Mouse (Mus musculus): ENCODE measurements at regions not wholly inside any gene's neighbourhood (a gene's known extent, or its start where the extent isn't known, plus 50 kb on each side); places are given as distances from the start of the nearest gene placed in this dataset.

DNA sequence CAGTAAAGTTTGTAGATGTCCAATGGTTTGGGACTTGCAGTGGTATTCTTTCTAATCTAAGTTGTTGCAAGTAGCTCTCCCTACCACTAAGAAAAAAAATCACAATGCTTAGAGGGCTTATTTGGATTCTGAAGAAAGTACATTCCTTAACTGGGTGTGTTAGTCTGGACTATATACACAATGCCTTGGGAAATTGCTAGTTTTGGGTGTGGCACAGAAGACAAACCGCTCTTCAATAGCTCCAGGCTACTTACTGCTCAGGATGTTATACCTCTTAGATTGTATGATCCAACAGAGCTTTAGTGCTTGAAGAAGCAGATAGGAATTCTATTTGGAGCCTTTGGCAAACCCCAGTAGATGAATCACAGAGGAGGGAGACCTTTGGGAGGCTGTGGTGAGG is 369.6 kb upstream of the Slco3a1 start:
- intact Hi-C loops (cut with DNase I): no loop called here

DNA sequence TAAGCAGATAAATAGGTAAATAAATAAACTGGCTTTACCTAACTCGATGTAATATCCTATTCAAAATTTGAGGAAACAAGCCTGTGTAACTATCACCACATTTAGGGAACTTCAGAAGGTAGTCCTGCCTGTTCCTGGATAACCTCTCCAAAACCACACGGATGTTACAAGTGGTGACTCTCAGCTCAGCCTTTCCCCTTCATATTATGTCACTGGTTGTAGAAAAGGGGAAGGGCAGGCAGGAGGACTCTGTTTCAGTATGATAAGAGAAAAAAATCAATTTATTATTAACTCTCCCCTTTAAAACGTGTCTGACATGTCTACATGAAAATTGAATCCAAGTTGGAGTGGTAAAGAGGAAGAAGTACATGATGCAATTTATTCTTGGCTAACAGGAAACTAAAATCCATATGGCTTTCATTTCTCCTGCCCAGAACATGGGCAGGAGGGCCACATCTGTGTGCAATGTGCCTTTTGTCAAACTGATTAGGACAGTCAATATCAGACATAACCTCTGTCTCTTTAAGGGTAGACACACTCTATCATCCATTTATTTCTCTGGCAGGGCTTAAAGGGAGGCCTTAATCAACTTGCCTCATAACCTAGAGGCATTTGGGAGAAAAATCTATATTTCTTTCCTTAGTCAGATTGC is 353.9 kb upstream of the Slco3a1 start:
- no peak for DNase-seq (ENCODE audit: low spot score in 2 of 2)
- intact Hi-C loops (cut with DNase I): no loop called here

More for the DNA sequence above, 369.6 kb upstream of the Slco3a1 start:
- no peak for DNase-seq (ENCODE audit: low spot score in 2 of 2)

DNA sequence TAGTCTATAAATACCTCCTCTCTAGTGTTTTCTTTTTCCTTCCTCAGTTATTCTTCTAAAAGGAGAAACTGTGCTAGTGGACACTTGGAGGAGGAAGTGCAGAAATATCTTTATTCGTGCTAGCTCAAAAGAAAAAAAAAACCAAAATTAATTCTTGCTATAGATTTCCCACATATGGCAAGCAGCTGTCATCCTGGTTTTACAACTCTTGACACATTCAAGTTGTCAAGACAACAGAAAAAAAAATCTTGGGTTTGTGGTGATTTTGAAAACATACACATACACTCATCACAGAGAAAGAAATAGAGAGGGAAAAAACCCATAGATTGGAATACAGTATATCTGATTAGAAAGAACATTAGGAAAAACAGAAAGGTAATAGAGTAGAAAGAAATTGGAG is 352.8 kb upstream of the Slco3a1 start:
- intact Hi-C loops (cut with DNase I): no loop called here
- peak in 1 of 2 experiments; percentile 9 for DNase-seq (ENCODE audit: low spot score in 2 of 2)

DNA sequence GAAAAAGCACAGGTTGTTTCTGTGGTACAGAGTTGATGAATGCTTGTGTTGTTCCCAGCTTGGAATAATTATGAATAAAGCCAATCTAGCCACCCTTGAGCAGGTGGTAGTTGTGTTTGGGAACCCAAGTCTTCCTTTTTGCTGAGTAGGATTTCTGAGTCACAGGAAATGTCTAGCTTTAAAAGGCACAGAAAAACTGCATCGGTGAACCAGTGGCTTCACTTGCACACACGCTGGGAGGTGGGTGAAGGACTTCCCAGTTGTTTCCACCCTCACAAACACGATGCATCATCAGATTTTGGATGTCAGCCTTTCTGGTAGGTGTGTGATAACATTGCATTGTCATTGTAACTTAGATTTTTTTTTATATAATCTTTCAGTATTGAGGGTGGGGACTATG is 322.9 kb upstream of the Slco3a1 start:
- intact Hi-C loops (cut with DNase I): no loop called here
- no peak for DNase-seq (ENCODE audit: low spot score in 2 of 2)

DNA sequence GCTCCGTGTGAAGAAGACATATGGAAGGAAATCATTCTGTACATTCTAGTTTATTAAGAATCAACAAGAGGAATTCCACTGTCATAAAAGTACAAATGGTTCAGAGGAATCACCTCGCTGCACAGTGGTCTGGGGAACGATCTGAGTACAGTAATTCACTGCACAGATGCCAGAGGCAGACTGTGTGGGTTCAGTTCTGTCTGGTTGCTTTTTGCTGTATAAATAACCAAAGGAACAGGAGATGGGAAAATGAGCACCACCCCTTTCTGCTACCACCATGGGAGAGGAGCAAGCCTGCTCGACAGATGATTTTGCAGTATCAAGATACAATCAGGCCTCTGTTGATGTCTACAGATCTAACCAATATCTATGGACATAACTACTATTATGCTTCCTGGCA is 322.1 kb upstream of the Slco3a1 start:
- intact Hi-C loops (cut with DNase I): no loop called here
- DNase-seq (ENCODE audit: low spot score in 2 of 2): peak; percentile 14 to 25

DNA sequence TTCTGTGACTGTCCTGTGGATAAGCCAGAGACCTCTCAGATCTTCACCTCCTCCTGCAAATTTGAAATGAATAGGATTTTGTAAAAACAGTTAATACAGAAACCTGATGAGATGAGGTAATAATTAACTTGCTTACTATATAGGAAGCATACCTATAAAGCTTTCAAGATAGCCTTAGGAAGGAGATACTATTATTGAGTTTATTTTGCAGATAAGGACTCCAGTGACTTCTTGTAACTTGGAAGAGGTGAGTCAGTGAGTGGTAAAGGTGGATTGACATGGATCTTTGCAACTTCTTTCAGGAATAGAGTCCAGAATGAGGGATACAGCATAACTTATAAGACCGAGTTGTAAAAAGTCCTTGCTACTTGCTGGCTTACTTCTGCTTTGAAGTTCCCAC is 315.7 kb upstream of the Slco3a1 start:
- intact Hi-C loops (cut with DNase I): no loop called here
- DNase-seq (ENCODE audit: low spot score in 2 of 2): no peak

DNA sequence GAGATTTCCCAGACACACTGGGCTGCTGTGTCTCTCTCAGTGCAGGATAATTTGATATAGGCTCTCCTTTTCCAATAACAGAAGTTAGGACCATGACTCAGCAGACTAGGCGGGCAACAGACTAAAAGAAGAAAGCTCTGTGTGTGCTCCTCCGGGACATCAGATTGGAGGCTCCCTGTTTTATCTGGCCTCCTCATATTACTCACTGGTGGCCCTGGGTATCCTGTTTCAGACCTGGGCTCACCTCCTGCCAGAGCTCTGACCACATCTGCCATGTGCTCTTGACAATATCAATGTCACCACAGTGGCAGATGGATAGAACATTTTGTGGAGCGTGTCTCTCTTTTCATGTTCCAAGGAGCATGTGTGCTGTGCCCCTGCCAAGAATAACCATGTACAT is 308.1 kb upstream of the Slco3a1 start:
- DNase-seq (ENCODE audit: low spot score in 2 of 2): no peak
- intact Hi-C loops (cut with DNase I): no loop called here

DNA sequence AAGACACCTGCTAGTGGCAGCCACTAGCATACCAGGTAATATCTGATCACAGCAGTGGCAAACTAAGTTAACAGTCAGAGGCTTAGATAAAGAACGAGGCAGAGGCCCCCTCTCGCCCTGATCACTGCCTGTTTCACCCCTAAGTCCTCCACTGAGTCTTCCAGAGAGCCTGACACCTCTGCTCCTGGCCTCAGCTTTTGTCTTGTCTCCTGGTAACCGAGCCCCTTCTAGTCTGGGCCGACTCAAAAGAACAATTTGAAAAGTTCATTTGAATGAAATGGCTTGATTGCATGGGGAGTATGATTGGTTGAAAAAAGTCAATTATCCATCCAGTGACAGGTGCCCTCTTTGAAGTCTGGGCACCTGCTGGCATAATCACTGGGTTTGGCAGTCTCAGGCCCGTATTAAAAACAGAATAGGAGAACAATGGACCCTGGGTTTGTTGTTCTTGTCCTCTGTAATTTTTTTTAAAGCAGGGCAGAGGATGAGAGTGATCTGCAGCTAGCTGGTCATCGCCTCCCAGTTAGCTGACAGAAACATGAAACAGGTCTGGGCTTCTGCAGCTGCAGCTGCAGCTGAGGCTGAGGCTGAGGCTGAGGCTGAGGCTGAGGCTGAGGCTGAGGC is 289.8 kb upstream of the Slco3a1 start:
- DNase-seq (ENCODE audit: low spot score in 2 of 2): no peak
- intact Hi-C loops (cut with DNase I): no loop called here

DNA sequence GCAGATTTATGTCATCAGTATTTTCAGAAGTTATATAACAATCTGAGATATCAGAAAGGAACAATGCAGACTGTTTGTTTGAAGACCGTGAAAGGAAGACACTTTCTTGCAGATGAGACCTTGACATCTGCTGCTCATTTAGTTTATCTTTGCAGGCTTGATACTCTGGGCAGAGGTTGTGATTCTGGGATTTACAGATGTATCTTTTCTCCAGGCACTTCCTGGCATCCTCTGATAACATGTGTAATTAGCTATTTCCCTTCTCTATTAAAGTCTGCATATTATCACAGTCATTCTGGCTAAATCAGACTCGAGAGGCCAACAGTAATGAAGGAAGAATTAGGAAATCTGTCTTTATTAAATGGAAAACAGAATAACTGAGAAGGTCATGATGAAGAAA is 268.7 kb upstream of the Slco3a1 start:
- DNase-seq (ENCODE audit: low spot score in 2 of 2): no peak
- intact Hi-C loops (cut with DNase I): no loop called here

DNA sequence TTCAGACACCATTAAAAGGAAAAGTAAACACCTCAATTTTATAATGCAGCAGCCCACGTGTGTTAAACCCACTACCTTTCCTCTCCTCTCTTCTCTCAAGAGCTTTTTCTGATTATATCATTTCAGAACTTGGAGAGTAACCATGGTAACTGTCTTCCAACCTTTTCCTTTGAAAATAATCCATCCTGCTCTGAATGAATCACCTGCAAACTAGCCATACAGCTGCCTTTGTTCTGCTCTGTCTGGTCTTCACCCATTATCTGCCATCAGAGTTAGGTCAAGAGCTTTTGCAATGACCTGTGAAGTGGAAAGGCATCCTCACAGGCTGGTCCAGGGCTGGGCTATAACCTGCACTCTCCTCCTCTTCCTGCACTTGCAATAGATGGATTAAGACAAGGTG is 238.7 kb upstream of the Slco3a1 start:
- DNase-seq (ENCODE audit: low spot score in 2 of 2): no peak
- intact Hi-C loops (cut with DNase I): no loop called here

DNA sequence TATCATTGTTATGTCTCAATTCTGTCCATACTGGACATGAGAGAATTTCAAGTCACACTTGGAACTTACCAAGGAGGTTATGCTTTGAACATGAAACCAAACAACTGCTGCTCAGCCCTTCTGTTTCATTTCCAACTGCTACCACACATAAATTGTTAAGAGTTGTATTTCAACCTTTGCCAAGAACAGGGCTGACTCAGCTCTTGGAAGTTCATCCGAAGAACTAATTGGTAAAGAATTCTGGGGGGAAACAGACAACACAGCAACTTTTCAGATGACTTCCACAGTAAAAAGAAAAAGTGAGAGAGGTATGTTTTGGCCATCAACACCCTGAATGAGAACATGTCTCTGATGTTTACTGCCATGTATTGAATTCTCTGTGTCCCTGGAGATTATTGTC is 234.1 kb upstream of the Slco3a1 start:
- intact Hi-C loops (cut with DNase I): no loop called here
- DNase-seq (ENCODE audit: low spot score in 2 of 2): no peak

DNA sequence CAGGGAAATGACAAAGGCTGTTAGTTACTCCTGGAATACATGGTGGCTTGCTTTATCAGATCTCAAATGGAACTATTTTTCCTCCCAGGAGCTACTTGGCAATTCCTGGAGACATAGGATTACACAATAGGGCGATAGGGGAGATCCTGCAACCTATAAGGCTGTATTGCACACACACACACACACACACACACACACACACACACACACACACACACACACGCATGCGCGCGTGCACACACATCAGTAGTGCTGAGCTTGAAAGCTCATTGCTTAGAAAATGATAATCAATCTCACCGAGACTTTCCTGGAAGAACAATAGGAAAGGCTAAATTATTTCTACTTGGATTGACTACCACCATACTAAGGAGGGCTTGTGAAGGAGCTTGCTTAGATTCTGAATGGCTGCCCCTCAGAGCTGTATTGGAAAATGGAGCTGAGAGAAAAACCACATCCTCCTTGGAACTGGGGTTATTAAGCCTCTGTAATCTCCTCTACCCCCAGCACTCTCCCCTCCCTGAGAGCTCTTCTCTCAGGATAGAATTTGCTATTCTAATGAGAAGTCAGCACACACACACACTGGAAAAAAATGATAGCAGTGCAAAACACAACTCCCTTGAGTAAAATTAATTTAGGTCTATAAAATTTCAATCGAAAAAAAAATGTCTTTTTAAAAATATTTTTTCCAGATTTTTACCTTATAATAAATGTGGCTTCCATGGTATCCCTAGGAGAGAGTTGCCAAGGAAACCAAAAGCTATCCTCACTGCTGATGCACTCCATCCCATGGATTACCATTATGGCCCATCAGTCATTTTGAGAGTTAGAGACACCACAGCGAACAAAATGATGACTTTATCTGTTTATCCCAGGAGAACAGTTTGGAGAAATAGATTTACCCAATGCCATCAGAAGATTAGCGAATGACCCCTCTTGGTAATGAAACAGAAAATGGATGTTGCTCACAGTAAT is 217.1 kb upstream of the Slco3a1 start:
- DNase-seq (ENCODE audit: low spot score in 2 of 2): no peak

DNA sequence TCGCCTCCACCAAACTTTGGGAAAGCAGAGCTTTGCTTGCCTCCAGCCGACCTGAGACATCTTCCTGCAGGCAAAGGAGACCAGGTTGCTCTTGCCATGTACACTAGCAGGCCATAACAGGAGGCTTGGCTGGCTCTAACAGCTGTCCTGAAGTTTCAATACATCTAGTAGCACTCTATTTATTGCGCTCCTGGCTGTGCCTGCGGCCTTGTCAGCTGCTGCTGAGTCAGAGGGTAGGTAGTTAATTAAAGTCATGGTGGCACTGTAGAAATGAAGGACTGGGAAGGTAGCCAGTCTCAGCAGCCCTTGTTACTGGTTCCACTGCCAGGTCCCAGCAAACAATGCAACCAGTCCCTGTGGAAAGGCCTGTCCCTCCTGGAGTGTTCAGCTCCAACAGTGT is 212.0 kb upstream of the Slco3a1 start:
- DNase-seq (ENCODE audit: low spot score in 2 of 2): no peak
- intact Hi-C loops (cut with DNase I): no loop called here

More for the DNA sequence above, 217.1 kb upstream of the Slco3a1 start:
- intact Hi-C loops (cut with DNase I): no loop called here

DNA sequence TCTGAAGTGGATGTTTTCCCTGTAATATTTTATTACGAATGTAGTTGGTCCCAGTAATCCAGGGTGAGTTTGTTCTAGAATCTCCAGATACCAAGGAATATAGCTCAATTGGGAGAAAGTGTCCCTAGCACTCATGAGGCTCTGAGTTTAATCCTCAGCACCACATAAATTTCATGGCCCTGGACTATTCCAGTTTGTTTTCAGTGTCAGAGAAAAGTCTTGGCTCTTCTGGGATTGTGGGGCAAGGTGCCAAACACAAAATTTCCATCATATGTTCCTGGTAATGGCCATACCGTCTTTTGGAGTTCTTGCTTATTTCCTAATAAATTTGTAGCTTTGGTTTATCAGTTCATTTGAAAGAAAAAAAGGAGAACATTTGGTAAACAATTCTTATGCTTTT is 202.9 kb upstream of the Slco3a1 start:
- DNase-seq (ENCODE audit: low spot score in 2 of 2): no peak
- intact Hi-C loops (cut with DNase I): no loop called here

DNA sequence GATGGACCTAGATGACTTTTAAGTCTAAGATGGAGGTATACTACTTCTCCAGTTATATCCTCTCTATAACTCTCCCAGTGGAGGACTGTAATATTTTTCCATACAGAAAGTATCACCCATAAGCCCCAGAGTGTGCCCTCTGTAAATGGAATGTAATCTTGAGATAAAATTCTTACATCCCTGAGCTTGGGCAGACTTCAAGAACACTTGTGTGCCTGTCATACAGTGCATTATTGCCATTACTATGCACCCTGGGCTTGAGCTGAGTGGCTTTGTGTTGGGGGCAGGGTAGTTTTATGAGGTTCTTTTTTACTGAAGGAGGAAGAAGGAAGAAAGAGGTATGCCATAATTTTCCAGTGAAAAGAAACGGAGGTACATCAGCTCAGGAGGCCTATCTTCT is 193.1 kb upstream of the Slco3a1 start:
- intact Hi-C loops (cut with DNase I): no loop called here

DNA sequence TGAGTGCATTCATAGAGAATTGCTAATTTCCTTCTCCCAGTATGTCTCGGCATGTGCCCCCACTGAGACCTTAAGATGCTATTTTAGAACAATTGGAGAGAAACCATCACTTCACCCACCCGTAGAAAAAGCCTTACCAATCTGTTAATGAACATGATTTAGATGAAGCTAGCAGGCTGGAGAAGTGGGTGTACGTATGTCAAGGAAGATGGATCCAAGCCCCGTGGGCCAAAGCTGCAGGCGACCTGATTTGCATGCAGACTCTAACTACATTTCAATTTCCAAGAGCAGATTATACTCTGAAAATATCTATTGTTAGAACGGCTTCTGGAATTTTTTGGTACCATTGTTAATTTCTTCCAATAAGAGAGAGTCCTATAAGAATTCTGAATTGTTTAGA is 180.4 kb upstream of the Slco3a1 start:
- no peak for DNase-seq (ENCODE audit: low spot score in 2 of 2)
- intact Hi-C loops (cut with DNase I): no loop called here

More for the DNA sequence above, 193.1 kb upstream of the Slco3a1 start:
- no peak for DNase-seq (ENCODE audit: low spot score in 2 of 2)

DNA sequence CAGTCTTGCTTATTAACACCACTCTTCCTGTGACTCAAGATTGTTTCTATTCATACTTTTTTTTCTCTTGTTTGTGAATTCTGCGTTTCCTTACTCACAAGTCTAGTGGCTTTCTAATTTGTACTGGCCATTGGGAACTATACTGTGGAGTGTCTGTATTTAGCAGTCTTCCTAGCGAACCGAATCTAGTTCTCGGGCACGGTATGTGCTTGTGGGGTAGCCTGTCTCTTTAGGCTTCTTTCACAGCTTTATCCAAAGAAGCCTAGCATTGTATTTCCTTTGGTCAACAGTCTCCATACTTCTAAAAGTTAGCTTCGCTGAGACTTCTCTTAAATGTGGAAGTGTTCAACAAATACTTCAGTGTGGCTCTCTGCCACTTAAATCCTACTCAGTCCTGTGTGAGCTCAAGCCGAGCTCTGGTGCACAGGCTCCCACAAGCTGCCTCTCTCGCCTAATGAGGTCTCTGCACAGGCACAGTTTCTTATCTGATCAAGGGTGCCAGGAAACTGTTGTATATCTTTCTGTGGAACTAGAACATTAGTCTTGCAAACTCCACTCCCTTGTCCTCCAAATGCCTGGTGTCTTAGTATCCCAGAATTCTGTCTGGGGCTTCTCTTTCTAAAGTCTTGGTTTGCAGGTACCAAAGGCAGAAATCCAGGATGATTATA is 171.9 kb upstream of the Slco3a1 start:
- intact Hi-C loops (cut with DNase I): loop anchor here (10.0 kb wide), 2 partner anchors 172 to 352 kb away; partner anchors contain the start of gene Slco3a1
- DNase-seq (ENCODE audit: low spot score in 2 of 2): no peak

DNA sequence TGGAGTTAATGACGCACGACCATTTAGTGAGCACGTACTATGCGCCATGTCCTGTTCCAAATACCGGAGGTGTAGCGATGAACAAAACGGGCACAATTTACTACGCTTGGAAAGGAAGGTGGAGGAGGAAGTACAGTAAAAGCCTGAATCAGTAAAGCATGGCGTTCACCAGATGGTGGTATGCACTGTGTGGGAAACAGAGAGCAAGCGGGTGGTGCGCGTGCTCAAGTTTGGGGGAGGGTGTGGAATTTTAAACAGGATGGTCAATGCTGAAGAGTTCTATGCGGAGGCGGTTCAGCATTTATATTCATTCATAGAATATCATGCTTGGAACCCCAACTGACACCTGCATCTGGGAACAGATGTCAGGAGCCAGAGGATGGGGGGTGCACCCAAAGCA is 164.7 kb upstream of the Slco3a1 start:
- DNase-seq (ENCODE audit: low spot score in 2 of 2): peak; percentile 49 to 61
- intact Hi-C loops (cut with DNase I): no loop called here

DNA sequence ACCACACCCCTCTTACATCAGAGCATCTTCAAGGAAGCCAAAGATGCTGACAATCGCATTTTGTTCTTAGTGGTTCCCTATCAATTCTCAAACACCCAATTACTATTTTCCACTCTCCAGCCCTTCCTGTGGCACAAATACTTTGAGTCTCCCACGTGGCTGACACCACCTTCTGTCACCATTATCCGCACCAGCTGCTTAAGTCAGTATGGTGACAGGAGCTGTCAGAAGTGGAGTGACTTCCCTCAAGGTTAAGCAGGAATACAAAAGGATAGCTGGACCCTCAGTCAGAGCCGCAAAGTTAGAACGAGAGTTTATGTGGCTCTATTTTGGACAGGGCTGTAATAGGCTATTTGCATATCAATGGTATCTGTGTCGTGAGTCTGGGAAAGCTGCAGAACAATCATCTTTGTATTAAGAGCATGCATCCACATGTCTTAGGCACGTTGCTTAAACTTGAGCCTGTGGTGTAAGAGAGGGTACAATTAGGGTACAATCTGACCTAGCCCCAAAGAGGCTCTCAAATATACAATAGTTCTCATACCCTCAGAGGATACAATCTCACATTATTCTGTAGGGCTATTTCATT is 155.5 kb upstream of the Slco3a1 start:
- intact Hi-C loops (cut with DNase I): no loop called here

DNA sequence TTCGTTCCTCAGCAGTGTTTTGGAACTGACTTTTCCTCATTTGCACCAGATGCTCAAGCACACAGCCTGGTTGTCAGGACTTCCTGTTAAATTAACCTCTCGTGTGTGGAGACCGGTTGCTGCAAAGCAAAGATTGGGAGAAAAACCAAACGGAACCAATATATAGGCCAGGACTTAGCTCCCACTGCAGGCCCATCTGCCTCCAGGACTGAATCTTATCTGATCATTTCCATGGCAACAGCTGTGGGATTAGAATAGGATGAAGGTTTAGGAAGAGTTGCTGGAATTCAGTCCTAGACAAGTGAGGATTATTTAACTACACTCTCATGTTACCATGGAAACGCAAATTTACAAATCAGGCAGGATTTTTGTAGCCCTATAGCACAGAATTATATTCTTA is 154.4 kb upstream of the Slco3a1 start:
- peak; percentile 23 to 48 for DNase-seq (ENCODE audit: low spot score in 2 of 2)
- intact Hi-C loops (cut with DNase I): no loop called here

More for the DNA sequence above, 155.5 kb upstream of the Slco3a1 start:
- no peak for DNase-seq (ENCODE audit: low spot score in 2 of 2)
